In the genomic region with DNA sequence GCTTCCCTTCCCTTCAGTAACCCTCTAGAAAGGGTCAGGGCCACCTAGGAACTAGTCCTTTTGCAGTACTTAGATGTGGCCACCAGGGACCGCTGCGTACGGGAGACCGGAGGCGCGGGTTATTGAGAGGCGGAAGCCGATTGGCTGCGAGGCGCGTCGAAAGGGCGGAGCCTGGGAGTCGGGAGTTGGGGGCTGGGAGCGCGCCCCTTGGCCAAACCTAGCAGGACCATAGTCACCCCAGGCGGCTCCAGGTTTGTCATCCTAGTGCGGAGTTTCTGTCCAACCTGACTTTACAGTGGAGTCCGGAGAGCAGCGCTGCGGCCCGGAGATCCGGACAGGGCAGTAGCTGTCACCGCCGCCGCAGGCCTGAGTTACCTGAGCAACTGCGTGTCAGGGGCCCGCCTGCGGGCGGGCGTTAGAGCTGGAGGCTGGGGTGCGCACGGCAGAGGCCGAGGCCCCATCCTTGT, we compare ENCODE assay signal across 8 mouse cellular contexts. TPM values are rescaled to one million over a fixed set of nuclear protein-coding genes. Genes with fewer than 3 reads are reported as not detected.
DNase-seq lines count a peak whose midpoint lies in the region; ATAC-seq and TF ChIP-seq lines count a peak whose summit lies in the region.

No protein-coding gene starts in this region.

- no peaks in the 10 kb centered on the region for H3K9me3 ChIP-seq in MEL (replicated peaks; ENCODE audit: insufficient read depth, low read length)
- no peaks in the 10 kb centered on the region for H3K9me3 ChIP-seq in forebrain, embryonic 16.5 days (ENCODE audit: control insufficient read depth, low read length)
- no peaks in the 10 kb centered on the region for H3K9me3 ChIP-seq in neural tube, embryonic 15.5 days (replicated peaks)

- TF ChIP-seq POLR2A in MEL (IDR thresholded peaks at IDR 0.05; ENCODE audit: control insufficient read depth in 1 of 2, insufficient read depth in 1 of 2, low read depth in 1 of 2, low read length in 2 of 2, poor library complexity in 1 of 2): peak in 1 of 2 experiments; percentile 34; a peak in 3 of 4 replicates
- TF ChIP-seq POLR2A in lung, adult 2 months (IDR thresholded peaks at IDR 0.05; ENCODE audit: borderline replicate concordance, extremely low read depth, low read depth, low read length): 0 out of 2 replicates have a peak, but pooled peaks have one; percentile 4

- peak overlapping the region; percentile 99 for H3K4me2 ChIP-seq in forebrain, embryonic 16.5 days (ENCODE audit: low read length)
- peak overlapping the region; percentile 82 for H3K4me2 ChIP-seq in neural tube, embryonic 15.5 days

- peaks cover 0 to 33% of the 10 kb centered on the region in 2 experiments; a peak in 3 of 4 replicates for H3K36me3 ChIP-seq in MEL (ENCODE audit: control insufficient read depth in 1 of 2, insufficient read depth in 2 of 2, low read length in 2 of 2)
- no peaks in the 10 kb centered on the region for H3K36me3 ChIP-seq in forebrain, embryonic 16.5 days (ENCODE audit: control insufficient read depth, insufficient read depth)
- no peaks in the 10 kb centered on the region for H3K36me3 ChIP-seq in neural tube, embryonic 15.5 days

- peak; percentile 66 for TF ChIP-seq RAD21 in MEL (IDR thresholded peaks at IDR 0.05; ENCODE audit: low read depth, low read length)

- TF ChIP-seq EP300 in MEL (IDR thresholded peaks at IDR 0.05; ENCODE audit: low read depth in 1 of 2, low read length in 2 of 2): no peak

- ATAC-seq in forebrain, embryonic 16.5 days: peak; percentile 92
- ATAC-seq in neural tube, embryonic 15.5 days (ENCODE audit: low FRiP score): peak; percentile 94

- H3K4me3 ChIP-seq in MEL (ENCODE audit: control insufficient read depth in 1 of 2, insufficient read depth in 1 of 2, low read depth in 2 of 2, low read length in 2 of 2): peak overlapping the region; percentile 80 to 99
- H3K4me3 ChIP-seq in forebrain, embryonic 16.5 days (replicated peaks; ENCODE audit: low read length): peak overlapping the region; percentile 80
- peak overlapping the region; percentile 93 for H3K4me3 ChIP-seq in layer of hippocampus, adult 2 months
- H3K4me3 ChIP-seq in lung, adult 2 months (replicated peaks; ENCODE audit: extremely low read depth, low read depth, low read length): peak overlapping the region; percentile 84
- peak overlapping the region; percentile 81 for H3K4me3 ChIP-seq in neural tube, embryonic 15.5 days (replicated peaks)

- H3K4me1 ChIP-seq in MEL (ENCODE audit: control insufficient read depth in 1 of 2, insufficient read depth in 2 of 2, low read length in 2 of 2): peaks cover 4 to 27% of the 10 kb centered on the region in 2 experiments
- peaks cover 10% of the 10 kb centered on the region for H3K4me1 ChIP-seq in forebrain, embryonic 16.5 days (replicated peaks; ENCODE audit: control insufficient read depth, insufficient read depth, low read length)
- H3K4me1 ChIP-seq in lung, adult 2 months (ENCODE audit: control insufficient read depth, insufficient read depth, low read length): peaks cover 7% of the 10 kb centered on the region
- peaks cover 17% of the 10 kb centered on the region for H3K4me1 ChIP-seq in neural tube, embryonic 15.5 days

- WGBS in forebrain, embryonic 16.5 days: 0% methylated on average over 31 of the region's 34 CpGs
- under 1% methylated on average over 34 of the region's 34 CpGs for WGBS in lung, adult 2 months
- WGBS in neural tube, embryonic 15.5 days: under 1% methylated on average over 34 of the region's 34 CpGs

- TF ChIP-seq CTCF in MEL (IDR thresholded peaks at IDR 0.05 in 2 of 3, conservative IDR thresholded peaks at IDR 0.05 in 1 of 3; ENCODE audit: control insufficient read depth in 1 of 3, insufficient read depth in 1 of 3, low read depth in 2 of 3, low read length in 3 of 3, poor library complexity in 1 of 3, severe bottlenecking in 1 of 3): peak; percentile 66 to 82 (median 80)
- TF ChIP-seq CTCF in layer of hippocampus, adult 2 months (conservative IDR thresholded peaks at IDR 0.05): peak; percentile 95
- peak; percentile 66 for TF ChIP-seq CTCF in lung, adult 2 months (IDR thresholded peaks at IDR 0.05; ENCODE audit: insufficient read depth, low read length)

- DNase-seq in MEL (ENCODE audit: low read depth, low spot score): peak; percentile 97
- peak; percentile 97 for DNase-seq in cerebellum, adult 18-20 months
- DNase-seq in heart, postnatal 36 days: peak; percentile 95 to 97
- DNase-seq in layer of hippocampus, adult 2 months (ENCODE audit: low spot score in 2 of 2): peak; percentile 92 to 95
- DNase-seq in lung, adult 2 months: peak; percentile 97
- peak; percentile 98 for DNase-seq in testis, postnatal 10 days (ENCODE audit: low spot score)

- intact Hi-C loops in heart, postnatal 36 days (cut with DNase I): loop anchor here (2.0 to 10.0 kb wide), 2 partner anchors 150 to 298 kb away; a partner anchor contains a TSS

- no peaks in the 10 kb centered on the region for H3K27me3 ChIP-seq in MEL (ENCODE audit: control insufficient read depth in 1 of 2, insufficient read depth in 2 of 2, low read length in 2 of 2)
- H3K27me3 ChIP-seq in forebrain, embryonic 16.5 days (replicated peaks; ENCODE audit: control insufficient read depth, insufficient read depth, low read length): no peaks in the 10 kb centered on the region
- no peaks in the 10 kb centered on the region for H3K27me3 ChIP-seq in neural tube, embryonic 15.5 days (replicated peaks)

- H3K9ac ChIP-seq in MEL (ENCODE audit: control insufficient read depth, low read depth, low read length, poor library complexity, severe bottlenecking): peak overlapping the region; percentile 92
- peak overlapping the region; percentile 79 for H3K9ac ChIP-seq in forebrain, embryonic 16.5 days (replicated peaks; ENCODE audit: low read depth, low read length)
- peak overlapping the region; percentile 54 for H3K9ac ChIP-seq in neural tube, embryonic 15.5 days (replicated peaks)

- peaks cover 42% of the 10 kb centered on the region for H3K79me2 ChIP-seq in MEL (ENCODE audit: control insufficient read depth, insufficient read depth, low read length, poor library complexity)

- peak overlapping the region; percentile 95 for H3K27ac ChIP-seq in MEL (ENCODE audit: control insufficient read depth, low read depth, low read length)
- peak overlapping the region; percentile 48; the same call in 1 of the 2 replicates for H3K27ac ChIP-seq in forebrain, embryonic 16.5 days (ENCODE audit: low read length)
- peak overlapping the region; percentile 90 for H3K27ac ChIP-seq in layer of hippocampus, adult 2 months
- H3K27ac ChIP-seq in neural tube, embryonic 15.5 days (replicated peaks): peak overlapping the region; percentile 74

TF ChIP-seq in MEL, 35 proteins besides CTCF, POLR2A, EP300 and RAD21 (continues in another document):
- TF ChIP-seq RCOR1 (IDR thresholded peaks at IDR 0.05; ENCODE audit: low read depth, low read length) (no peak), POLR2AphosphoS2 (IDR thresholded peaks at IDR 0.05; ENCODE audit: low read length) (no peak), MAFK (IDR thresholded peaks at IDR 0.05; ENCODE audit: borderline replicate concordance, low read depth, low read length) (no peak), CHD1 (IDR thresholded peaks at IDR 0.05; ENCODE audit: low read depth, low read length) (no peak), GATA1 (IDR thresholded peaks at IDR 0.05; ENCODE audit: low read depth, low read length) (no peak), UBTF (IDR thresholded peaks at IDR 0.05; ENCODE audit: borderline replicate concordance, insufficient read depth, low read depth, low read length) (no peak), POLR2AphosphoS5 (IDR thresholded peaks at IDR 0.05; ENCODE audit: borderline replicate concordance, low read depth, low read length) (no peak), BHLHE40 (IDR thresholded peaks at IDR 0.05; ENCODE audit: borderline replicate concordance, low read depth, low read length) (peak; percentile 28; the same call in 1 of the 2 replicates)

RNA-seq across cellular contexts. Expression of a gene that starts 0.5 kb away (rescaled TPM):
- 26.1 and 28.2 TPM in 2 replicates for total RNA-seq in MEL (2012; rRNA removed)
- polyA plus RNA-seq in MEL (2012; ENCODE audit: insufficient read depth in 1 of 2, insufficient read length in 2 of 2, low read depth in 1 of 2, low replicate concordance in 2 of 2, missing spikeins in 1 of 2): 10 to 100 TPM in 1 of 2 experiments, not detected in 1; 65.0 TPM
- 10.3 and 12.1 TPM in 2 replicates for polyA plus RNA-seq in forebrain, embryonic 16.5 days (2015; fragmentation: Nextera tagmentation; extraction: Ambion mirVana)
- total RNA-seq in heart, postnatal 36 days (2021): 10 to 100 TPM; 21.8 to 29.7 TPM
- 10 to 100 TPM; 61.3 to 66.8 TPM for total RNA-seq in layer of hippocampus, adult 2 months (2021)
- polyA plus RNA-seq in lung, adult 2 months (2012; rRNA removed): 74.0 and 78.7 TPM in 2 replicates
- polyA plus RNA-seq in neural tube, embryonic 15.5 days (2015; fragmentation: Nextera tagmentation; extraction: Ambion mirVana): 13.2 and 17.0 TPM in 2 replicates

RNA-seq across cellular contexts. Expression of a gene that starts 11.3 kb away (rescaled TPM):
- total RNA-seq in MEL (2012; rRNA removed): 24.1 and 33.3 TPM in 2 replicates
- polyA plus RNA-seq in MEL (2012; ENCODE audit: insufficient read depth in 1 of 2, insufficient read length in 2 of 2, low read depth in 1 of 2, low replicate concordance in 2 of 2, missing spikeins in 1 of 2): 100 to 1,000 TPM; 347 to 425 TPM
- polyA plus RNA-seq in forebrain, embryonic 16.5 days (2015; fragmentation: Nextera tagmentation; extraction: Ambion mirVana): 15.4 and 19.5 TPM in 2 replicates
- total RNA-seq in heart, postnatal 36 days (2021): 10 to 100 TPM; 24.7 to 35.3 TPM
- total RNA-seq in layer of hippocampus, adult 2 months (2021): 10 to 100 TPM; 23.4 to 23.9 TPM
- polyA plus RNA-seq in lung, adult 2 months (2012; rRNA removed): 101 and 113 TPM in 2 replicates
- polyA plus RNA-seq in neural tube, embryonic 15.5 days (2015; fragmentation: Nextera tagmentation; extraction: Ambion mirVana): 18.4 and 37.9 TPM in 2 replicates

RNA-seq across cellular contexts. Expression of a gene that starts 57.1 kb away (rescaled TPM):
- total RNA-seq in MEL (2012; rRNA removed): 21.1 and 29.2 TPM in 2 replicates
- 10 to 100 TPM in 1 of 2 experiments, not detected in 1; 91.1 TPM for polyA plus RNA-seq in MEL (2012; ENCODE audit: insufficient read depth in 1 of 2, insufficient read length in 2 of 2, low read depth in 1 of 2, low replicate concordance in 2 of 2, missing spikeins in 1 of 2)
- polyA plus RNA-seq in forebrain, embryonic 16.5 days (2015; fragmentation: Nextera tagmentation; extraction: Ambion mirVana): 51.7 and 55.8 TPM in 2 replicates
- 10 to 100 TPM; 67.3 to 73.6 TPM for total RNA-seq in heart, postnatal 36 days (2021)
- 10 to 100 TPM; 24.3 to 30.6 TPM for total RNA-seq in layer of hippocampus, adult 2 months (2021)
- polyA plus RNA-seq in lung, adult 2 months (2012; rRNA removed): 147 and 180 TPM in 2 replicates
- polyA plus RNA-seq in neural tube, embryonic 15.5 days (2015; fragmentation: Nextera tagmentation; extraction: Ambion mirVana): 57.0 and 62.9 TPM in 2 replicates

RNA-seq across cellular contexts. Expression of a gene that starts 57.2 kb away (rescaled TPM):
- 25.9 and 31.7 TPM in 2 replicates for total RNA-seq in MEL (2012; rRNA removed)
- 100 to 1,000 TPM in 1 of 2 experiments, 10 to 100 TPM in 1; 45.2 to 195 TPM for polyA plus RNA-seq in MEL (2012; ENCODE audit: insufficient read depth in 1 of 2, insufficient read length in 2 of 2, low read depth in 1 of 2, low replicate concordance in 2 of 2, missing spikeins in 1 of 2)
- 25.7 and 27.6 TPM in 2 replicates for polyA plus RNA-seq in forebrain, embryonic 16.5 days (2015; fragmentation: Nextera tagmentation; extraction: Ambion mirVana)
- total RNA-seq in heart, postnatal 36 days (2021): 10 to 100 TPM; 31.0 to 31.8 TPM
- 10 to 100 TPM; 40.7 to 45.0 TPM for total RNA-seq in layer of hippocampus, adult 2 months (2021)
- 14.2 and 17.8 TPM in 2 replicates for polyA plus RNA-seq in lung, adult 2 months (2012; rRNA removed)
- 18.1 and 21.2 TPM in 2 replicates for polyA plus RNA-seq in neural tube, embryonic 15.5 days (2015; fragmentation: Nextera tagmentation; extraction: Ambion mirVana)

Comparison
In these comparisons a context has a peak if more than half of its experiments do, and no peak if none do; other contexts are left out.
1. Peak in every context shown above with its lines: DNase-seq, ATAC-seq, H3K4me3 ChIP-seq and H3K27ac ChIP-seq.